Mouse (Mus musculus): ENCODE data around the gene Rtn1. TPM values are rescaled to one million over a fixed set of nuclear protein-coding genes. Genes with fewer than 3 reads are reported as not detected.

Rtn1 gene
- polyA plus RNA-seq, 1 experiment from 2014 or later: 588 TPM

DNA sequence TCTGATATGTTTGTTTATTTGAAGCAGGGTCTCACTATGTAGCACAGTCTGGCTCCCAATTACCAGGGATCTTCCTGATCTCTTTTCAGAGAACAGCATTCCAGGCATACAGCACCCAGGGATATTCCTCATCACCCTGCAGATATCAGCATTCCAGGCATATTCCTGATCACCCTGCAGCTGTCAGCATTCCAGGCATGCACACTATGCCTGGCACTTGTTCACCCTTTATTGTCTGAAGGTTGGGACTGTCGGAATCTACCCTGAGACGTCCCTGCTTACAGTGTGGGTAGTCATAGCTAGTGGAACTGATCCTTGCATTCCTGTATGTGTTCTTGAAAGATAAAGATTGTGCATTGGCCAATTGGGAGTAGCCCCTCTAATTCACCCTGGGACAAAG, 65.2 kb downstream of the Rtn1 start:
- Histone ChIP-seq H3K36me3 (replicated peaks) (no peaks in the 10 kb centered on the region), H3K27me3 (no peaks in the 10 kb centered on the region), H3K9ac (no peak overlapping the region), H3K27ac (no peak overlapping the region), H3K4me1 (no peaks in the 10 kb centered on the region), H3K4me3 (replicated peaks) (no peak overlapping the region), H3K4me2 (no peak overlapping the region), H3K9me3 (no peaks in the 10 kb centered on the region)
- ATAC-seq (ENCODE audit: low FRiP score): no peak
- WGBS: 47% methylated on average over 2 of the region's 2 CpGs

DNA sequence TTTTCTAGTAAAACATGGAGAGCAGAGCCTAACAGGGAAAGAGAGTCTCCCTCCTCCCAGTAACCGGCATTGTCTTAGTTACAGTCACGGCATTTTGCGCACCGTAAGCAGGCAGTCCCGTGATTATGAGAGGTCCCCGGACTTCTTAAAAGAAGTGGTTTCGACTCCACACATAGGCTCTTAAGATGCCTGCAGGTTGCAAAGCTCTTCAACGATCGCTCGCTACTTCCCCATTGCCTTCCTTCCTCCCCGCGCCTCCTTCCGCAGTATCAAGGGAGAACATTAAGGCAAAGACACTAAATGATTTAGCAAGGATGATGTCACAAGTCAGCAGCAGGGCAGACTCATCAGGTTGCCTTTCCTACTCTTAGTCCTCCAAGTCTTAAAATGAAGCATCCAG, 72.8 kb downstream of the Rtn1 start:
- H3K4me1 ChIP-seq: no peaks in the 10 kb centered on the region
- H3K27ac ChIP-seq: no peak overlapping the region
- no peak overlapping the region for H3K4me3 ChIP-seq (replicated peaks)
- H3K36me3 ChIP-seq (replicated peaks): no peaks in the 10 kb centered on the region
- ATAC-seq (ENCODE audit: low FRiP score): no peak
- H3K4me2 ChIP-seq: no peak overlapping the region
- no peak overlapping the region for H3K9ac ChIP-seq
- WGBS: 96% methylated on average over 13 of the region's 13 CpGs
- H3K9me3 ChIP-seq: no peaks in the 10 kb centered on the region
- H3K27me3 ChIP-seq: no peaks in the 10 kb centered on the region

DNA sequence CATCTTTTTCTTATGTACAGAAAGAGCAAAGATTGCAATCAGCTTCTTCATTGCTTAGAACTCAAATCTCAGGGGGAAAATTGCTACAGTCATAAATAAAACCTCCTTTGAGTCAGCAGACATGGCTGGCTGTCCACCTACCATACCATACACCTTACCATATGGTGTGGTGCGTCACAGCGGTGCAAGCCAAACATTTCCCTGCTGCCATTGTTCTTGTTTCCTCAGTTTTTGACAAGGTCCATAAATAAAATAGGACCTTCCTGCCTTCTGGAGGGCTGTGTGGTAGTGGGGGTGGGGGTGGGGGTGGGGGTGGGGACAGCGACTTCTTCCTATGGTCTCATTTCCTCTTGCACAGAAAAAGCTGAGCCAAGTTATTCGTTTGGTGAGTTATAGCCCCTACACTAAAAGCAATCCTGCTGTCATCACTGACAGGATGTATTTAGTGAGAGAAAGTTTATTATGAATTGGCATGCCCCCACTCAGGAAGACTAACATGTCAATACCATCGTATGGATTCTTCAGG, 76.3 kb downstream of the Rtn1 start:
- no peaks in the 10 kb centered on the region for H3K9me3 ChIP-seq
- ATAC-seq (ENCODE audit: low FRiP score): no peak
- no peak overlapping the region for H3K27ac ChIP-seq
- H3K9ac ChIP-seq: no peak overlapping the region
- H3K4me2 ChIP-seq: no peak overlapping the region
- 93% methylated on average over 5 of the region's 5 CpGs for WGBS
- H3K4me1 ChIP-seq: no peaks in the 10 kb centered on the region
- no peaks in the 10 kb centered on the region for H3K36me3 ChIP-seq (replicated peaks)
- H3K27me3 ChIP-seq: no peaks in the 10 kb centered on the region
- H3K4me3 ChIP-seq (replicated peaks): no peak overlapping the region

DNA sequence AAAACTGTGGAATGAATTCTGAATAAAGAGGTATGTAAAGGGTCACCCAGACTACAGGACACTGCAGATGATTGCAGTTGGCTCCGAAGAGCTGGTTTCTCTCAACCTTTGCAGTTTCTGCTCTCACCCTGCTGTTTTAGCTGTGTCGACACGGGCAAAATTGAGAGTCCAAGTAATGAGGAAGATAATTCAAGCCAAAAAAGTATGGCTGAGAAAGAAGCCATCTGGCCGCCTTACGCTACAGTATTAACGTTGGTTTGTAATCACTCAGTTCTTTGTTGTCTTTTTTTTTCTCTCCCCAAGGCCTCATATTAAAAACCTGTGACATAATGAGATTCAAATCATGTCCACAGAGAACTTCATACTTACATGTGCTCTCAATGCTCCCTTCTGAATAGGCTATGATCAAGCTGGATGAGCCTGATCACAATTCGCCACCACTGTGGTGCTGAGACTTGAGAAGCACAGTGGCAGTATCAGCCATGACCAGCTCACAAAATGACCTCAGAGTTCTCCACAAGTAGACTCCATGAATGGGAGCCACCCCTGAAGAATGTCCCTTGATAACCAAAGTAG, 76.9 kb downstream of the Rtn1 start:
- Histone ChIP-seq H3K9ac (no peak overlapping the region), H3K4me3 (replicated peaks) (no peak overlapping the region), H3K9me3 (no peaks in the 10 kb centered on the region), H3K27ac (no peak overlapping the region), H3K36me3 (replicated peaks) (no peaks in the 10 kb centered on the region), H3K4me2 (no peak overlapping the region), H3K4me1 (no peaks in the 10 kb centered on the region), H3K27me3 (no peaks in the 10 kb centered on the region)
- WGBS: 76% methylated on average over 7 of the region's 7 CpGs
- no peak for ATAC-seq (ENCODE audit: low FRiP score)

DNA sequence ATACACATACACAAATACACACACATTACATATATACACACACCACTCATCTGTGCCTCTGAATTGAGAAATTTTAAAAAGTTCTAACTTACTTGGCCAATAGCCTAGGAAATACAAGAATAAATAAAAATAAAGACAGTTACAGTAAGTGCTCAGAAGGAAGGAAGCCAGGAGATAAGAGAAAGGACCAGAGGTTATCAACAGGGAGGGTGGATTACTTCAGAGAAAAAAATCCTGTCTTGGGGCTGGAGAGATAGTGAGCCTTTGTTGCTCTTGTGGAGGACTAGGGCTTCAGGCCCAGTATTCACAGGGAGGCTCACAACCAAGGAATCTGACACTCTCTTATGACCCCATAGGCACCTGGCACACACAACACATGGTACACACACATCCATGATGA, 82.8 kb downstream of the Rtn1 start:
- no peak overlapping the region for H3K27ac ChIP-seq
- H3K4me2 ChIP-seq: no peak overlapping the region
- no peak overlapping the region for H3K9ac ChIP-seq
- no peaks in the 10 kb centered on the region for H3K27me3 ChIP-seq
- H3K9me3 ChIP-seq: no peaks in the 10 kb centered on the region
- no peak for ATAC-seq (ENCODE audit: low FRiP score)
- H3K4me1 ChIP-seq: no peaks in the 10 kb centered on the region
- H3K36me3 ChIP-seq (replicated peaks): no peaks in the 10 kb centered on the region
- no peak overlapping the region for H3K4me3 ChIP-seq (replicated peaks)

DNA sequence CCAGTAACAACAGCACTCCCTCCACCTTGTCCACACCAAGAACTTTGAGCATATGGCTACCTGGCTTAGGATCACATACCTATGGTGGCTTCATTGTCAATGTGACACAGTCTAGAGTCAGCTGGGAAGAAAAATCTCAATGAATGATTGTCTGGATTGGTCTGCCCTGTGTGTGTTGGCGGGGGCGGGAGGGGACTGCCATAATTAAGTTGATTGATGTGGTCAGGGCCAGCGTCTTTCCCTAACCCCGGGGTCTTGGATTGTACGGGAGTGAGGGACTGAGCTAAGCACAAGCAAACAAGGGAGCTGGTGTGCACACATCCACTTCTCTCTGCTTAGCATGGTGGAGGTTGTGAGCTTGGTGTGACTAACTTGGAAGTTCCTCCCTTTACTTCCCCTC, 83.8 kb downstream of the Rtn1 start:
- Histone ChIP-seq H3K4me1 (no peaks in the 10 kb centered on the region), H3K27ac (no peak overlapping the region), H3K27me3 (no peaks in the 10 kb centered on the region), H3K9ac (no peak overlapping the region), H3K36me3 (replicated peaks) (no peaks in the 10 kb centered on the region), H3K4me2 (no peak overlapping the region), H3K9me3 (no peaks in the 10 kb centered on the region), H3K4me3 (replicated peaks) (no peak overlapping the region)
- ATAC-seq (ENCODE audit: low FRiP score): no peak
- WGBS: 62% methylated on average over 5 of the region's 5 CpGs

DNA sequence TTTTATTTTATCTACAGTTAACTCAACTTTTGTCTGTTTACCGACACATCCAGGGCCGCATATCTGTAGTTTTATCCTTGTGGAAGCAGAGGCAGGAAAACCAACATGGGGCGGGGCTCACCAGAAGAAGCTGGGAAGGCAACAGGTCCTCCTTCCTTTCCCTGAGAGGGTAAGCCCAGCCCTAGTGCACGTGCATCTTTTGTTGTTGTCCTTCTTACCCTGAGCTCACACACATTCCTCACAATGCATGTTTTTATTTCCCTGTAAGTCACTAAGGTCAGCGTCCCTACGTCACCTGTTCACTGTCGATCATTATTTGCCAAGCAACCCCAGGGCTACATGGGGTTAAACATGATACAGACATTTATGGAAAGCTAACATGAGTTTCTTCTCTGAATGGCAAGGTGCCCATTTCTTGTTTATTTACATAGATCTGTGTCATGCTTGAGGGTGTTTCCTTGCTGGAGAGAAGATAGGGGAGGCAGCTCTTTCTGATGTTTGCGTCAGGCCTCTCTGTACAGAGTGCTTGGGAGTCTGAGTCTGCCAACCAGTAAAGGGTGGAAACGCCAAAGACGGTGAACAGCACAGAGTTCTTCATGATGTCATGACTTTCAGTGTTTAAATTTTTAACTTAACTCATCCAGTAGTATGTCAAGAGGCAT, 84.5 kb downstream of the Rtn1 start:
- WGBS: 85% methylated on average over 10 of the region's 10 CpGs
- no peak overlapping the region for H3K9ac ChIP-seq

DNA sequence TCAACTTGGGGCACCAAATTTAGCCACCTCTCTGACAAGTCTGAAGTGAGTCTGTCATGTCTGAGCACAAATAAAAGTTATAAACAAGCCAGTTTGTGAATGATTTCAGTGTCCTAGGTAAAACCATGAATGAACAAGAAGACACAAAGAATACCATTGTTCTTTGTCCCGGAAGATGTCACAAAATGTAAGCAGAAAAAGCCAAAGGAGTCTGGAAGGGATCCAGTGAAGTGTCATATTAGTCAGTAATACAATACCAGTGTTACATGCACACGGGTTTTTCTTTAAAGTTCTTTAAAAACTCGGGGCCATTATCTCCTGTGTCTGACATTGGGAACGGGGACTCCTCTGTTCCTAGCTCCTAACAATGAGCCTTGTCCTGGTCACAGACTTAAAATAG, 85.1 kb downstream of the Rtn1 start:
- 67% methylated on average over 4 of the region's 4 CpGs for WGBS
- no peak overlapping the region for H3K27ac ChIP-seq
- no peaks in the 10 kb centered on the region for H3K9me3 ChIP-seq
- no peak overlapping the region for H3K4me2 ChIP-seq
- no peaks in the 10 kb centered on the region for H3K4me1 ChIP-seq
- no peak overlapping the region for H3K9ac ChIP-seq
- ATAC-seq (ENCODE audit: low FRiP score): no peak
- no peak overlapping the region for H3K4me3 ChIP-seq (replicated peaks)
- no peaks in the 10 kb centered on the region for H3K27me3 ChIP-seq
- H3K36me3 ChIP-seq (replicated peaks): no peaks in the 10 kb centered on the region

More for the DNA sequence above, 84.5 kb downstream of the Rtn1 start:
- Histone ChIP-seq H3K27ac (no peak overlapping the region), H3K4me2 (no peak overlapping the region), H3K36me3 (replicated peaks) (no peaks in the 10 kb centered on the region), H3K9me3 (no peaks in the 10 kb centered on the region), H3K4me3 (replicated peaks) (no peak overlapping the region), H3K27me3 (no peaks in the 10 kb centered on the region), H3K4me1 (no peaks in the 10 kb centered on the region)
- no peak for ATAC-seq (ENCODE audit: low FRiP score)

DNA sequence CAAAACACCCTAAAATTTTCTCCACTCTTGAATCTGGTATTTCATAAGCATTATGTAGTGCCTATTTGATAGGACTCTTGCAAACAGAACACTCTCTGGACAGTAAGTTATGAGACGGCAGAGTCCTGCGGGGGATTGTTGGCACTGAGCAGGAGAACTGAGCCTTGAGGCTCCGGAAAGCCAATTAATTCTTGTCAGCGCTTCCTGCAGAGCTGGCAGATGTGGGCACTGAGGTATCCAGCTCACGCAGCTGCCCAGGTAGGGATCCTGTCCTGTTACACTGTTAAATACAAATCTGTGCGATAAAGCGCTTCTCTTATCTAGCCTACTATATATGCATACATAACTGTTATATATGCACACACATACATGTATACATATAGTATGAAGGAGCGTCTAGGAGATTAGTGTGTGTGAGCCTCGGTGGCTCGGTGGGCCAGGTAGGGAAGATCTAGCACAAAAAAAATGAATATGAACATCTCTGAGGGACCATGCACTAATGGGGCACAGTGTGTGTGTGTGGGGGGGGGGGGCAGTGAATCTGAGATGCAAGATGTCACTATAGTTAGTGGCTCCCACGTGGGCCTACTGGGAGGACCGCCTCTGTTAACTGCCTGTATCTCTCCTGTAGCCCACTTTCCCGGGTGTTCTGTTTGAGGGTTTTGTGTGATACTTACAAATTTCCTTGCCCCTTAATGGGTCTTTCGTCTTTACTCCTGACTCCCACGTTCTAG, 93.0 kb downstream of the Rtn1 start:
- no peaks in the 10 kb centered on the region for H3K27me3 ChIP-seq
- no peak for ATAC-seq (ENCODE audit: low FRiP score)
- 72% methylated on average over 15 of the region's 15 CpGs for WGBS

DNA sequence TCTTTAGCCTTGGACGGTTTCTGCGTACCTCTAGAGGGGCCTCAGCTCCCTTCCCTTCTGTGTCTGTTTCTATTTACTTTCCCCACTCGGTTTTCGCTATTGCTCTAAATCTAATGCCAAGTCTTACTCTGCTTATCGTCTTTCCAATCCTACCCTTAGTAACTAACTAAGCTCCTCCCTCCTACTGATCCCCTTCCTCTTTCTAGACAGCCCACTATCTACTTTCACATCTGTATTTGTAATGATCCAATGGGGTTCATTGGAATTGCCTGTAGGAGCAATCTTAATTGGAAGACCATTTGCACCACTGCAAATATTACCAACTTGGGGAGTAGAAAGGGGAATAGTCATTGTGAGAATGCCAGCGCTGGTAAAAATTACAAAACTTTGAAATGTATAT, 98.0 kb downstream of the Rtn1 start:
- H3K27me3 ChIP-seq: no peaks in the 10 kb centered on the region
- no peaks in the 10 kb centered on the region for H3K36me3 ChIP-seq (replicated peaks)
- ATAC-seq (ENCODE audit: low FRiP score): no peak
- H3K9me3 ChIP-seq: no peaks in the 10 kb centered on the region
- no peak overlapping the region for H3K27ac ChIP-seq
- no peak overlapping the region for H3K4me3 ChIP-seq (replicated peaks)
- WGBS: 89% methylated on average over 6 of the region's 6 CpGs
- H3K4me1 ChIP-seq: peaks cover 3% of the 10 kb centered on the region; the same call in 1 of the 2 replicates
- H3K4me2 ChIP-seq: no peak overlapping the region
- no peak overlapping the region for H3K9ac ChIP-seq

More for the DNA sequence above, 93.0 kb downstream of the Rtn1 start:
- Histone ChIP-seq H3K4me1 (peaks cover 3% of the 10 kb centered on the region; the same call in 1 of the 2 replicates), H3K27ac (no peak overlapping the region), H3K9me3 (no peaks in the 10 kb centered on the region), H3K36me3 (replicated peaks) (no peaks in the 10 kb centered on the region), H3K4me2 (no peak overlapping the region), H3K4me3 (replicated peaks) (no peak overlapping the region), H3K9ac (no peak overlapping the region)

DNA sequence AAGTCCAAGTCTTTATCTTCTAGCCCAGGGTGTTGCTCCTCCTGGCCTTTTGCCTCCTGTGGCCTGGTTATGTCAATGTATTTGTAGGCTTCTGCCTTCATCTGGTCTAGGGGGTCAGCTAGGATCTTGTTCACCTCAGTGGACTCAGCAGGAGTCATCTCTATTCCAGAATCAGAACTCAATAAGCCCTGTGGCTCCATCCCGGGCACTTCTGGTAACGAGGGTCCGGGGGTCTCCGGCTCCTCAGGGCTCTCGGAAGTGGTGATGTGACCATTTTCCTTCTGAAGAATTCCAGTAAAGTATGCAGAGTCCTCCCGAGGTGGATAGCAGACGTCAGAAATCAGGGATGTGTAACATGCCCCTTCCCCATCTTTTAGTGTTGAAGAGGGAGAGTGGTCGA, 100.3 kb downstream of the Rtn1 start:
- Histone ChIP-seq H3K9ac (no peak overlapping the region), H3K27me3 (no peaks in the 10 kb centered on the region), H3K27ac (no peak overlapping the region), H3K9me3 (0 out of 2 replicates have a peak, but pooled peaks cover 4% of the 10 kb centered on the region), H3K4me3 (replicated peaks) (no peak overlapping the region), H3K4me2 (no peak overlapping the region), H3K36me3 (replicated peaks) (no peaks in the 10 kb centered on the region), H3K4me1 (peaks cover 19% of the 10 kb centered on the region)
- ATAC-seq (ENCODE audit: low FRiP score): no peak
- 80% methylated on average over 8 of the region's 8 CpGs for WGBS

DNA sequence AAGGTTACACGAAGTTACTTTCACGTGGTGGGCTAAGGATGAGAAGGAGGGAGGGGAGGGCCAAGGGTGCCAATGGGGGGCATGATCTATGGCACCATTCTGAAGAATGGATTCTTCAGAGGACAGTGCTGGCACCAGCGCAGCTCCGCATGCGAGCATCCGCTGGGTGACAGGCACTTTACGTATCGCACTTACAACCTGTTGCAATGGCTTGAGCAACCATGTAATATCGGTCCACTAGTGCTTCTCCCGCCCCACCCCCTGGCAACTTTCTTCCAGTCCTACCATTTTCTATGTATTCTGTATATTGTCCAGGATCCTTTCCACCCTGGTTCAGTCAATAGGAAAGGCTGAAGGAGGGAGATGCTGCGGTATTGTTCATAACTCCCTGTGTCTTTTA, 102.6 kb downstream of the Rtn1 start:
- WGBS: 91% methylated on average over 11 of the region's 11 CpGs
- no peak for ATAC-seq (ENCODE audit: low FRiP score)
- Histone ChIP-seq H3K27me3 (no peaks in the 10 kb centered on the region), H3K9me3 (0 out of 2 replicates have a peak, but pooled peaks cover 5% of the 10 kb centered on the region), H3K4me1 (peaks cover 26% of the 10 kb centered on the region), H3K27ac (no peak overlapping the region), H3K9ac (no peak overlapping the region), H3K4me2 (no peak overlapping the region), H3K4me3 (replicated peaks) (no peak overlapping the region), H3K36me3 (replicated peaks) (no peaks in the 10 kb centered on the region)
